Mouse (Mus musculus) MEL (cell line): ENCODE results near the gene Pcca. TPM values are rescaled to one million over a fixed set of nuclear protein-coding genes. Genes with fewer than 3 reads are reported as not detected.

ENCODE experiments used
- DNase-seq: peaks from one replicate; pipeline ENCODE4 v3.0.0; 2011; ENCODE audit warnings: low read depth, low spot score
- H3K27ac ChIP-seq: 2 replicates; pipeline ENCODE4 v1.5.1; 2012; ENCODE audit warnings: low read depth, mild to moderate bottlenecking, control low read depth, low read length, moderate library complexity; ENCODE audit not compliant: control insufficient read depth
- H3K27me3 ChIP-seq, 2 experiments: fragments of 150-350 bp in 1 of 2; sonication (generic) in 1 of 2; 2 replicates each; pipeline ENCODE4 v1.6.1; 2012; ENCODE audit warnings: low read length in 2 of 2, mild to moderate bottlenecking in 2 of 2, improper control_type of control experiment in 1 of 2, moderate library complexity in 1 of 2; ENCODE audit not compliant: insufficient read depth in 2 of 2, control insufficient read depth in 1 of 2
- H3K36me3 ChIP-seq, 2 experiments: 2 replicates each; pipeline ENCODE4 v1.6.1; 2012 to 2014; ENCODE audit warnings: low read length in 2 of 2, improper control_type of control experiment in 1 of 2, inconsistent platforms in 1 of 2, mild to moderate bottlenecking in 1 of 2; ENCODE audit not compliant: insufficient read depth in 2 of 2, control insufficient read depth in 1 of 2
- H3K4me1 ChIP-seq, 2 experiments: fragments of 150-350 bp in 1 of 2; sonication (generic) in 1 of 2; 2 replicates each; pipeline ENCODE4 v1.6.1; 2012; ENCODE audit warnings: low read length in 2 of 2, improper control_type of control experiment in 1 of 2, mild to moderate bottlenecking in 1 of 2; ENCODE audit not compliant: insufficient read depth in 2 of 2, control insufficient read depth in 1 of 2
- H3K4me3 ChIP-seq, 2 experiments: fragments of 150-350 bp in 1 of 2; sonication (generic) in 1 of 2; 2 replicates each; pipeline ENCODE4 v1.5.1; 2012; ENCODE audit warnings: low read depth in 2 of 2, low read length in 2 of 2, mild to moderate bottlenecking in 2 of 2, moderate library complexity in 2 of 2, control low read depth in 1 of 2, improper control_type of control experiment in 1 of 2; ENCODE audit not compliant: control insufficient read depth in 1 of 2, insufficient read depth in 1 of 2
- H3K79me2 ChIP-seq: 2 replicates; pipeline ENCODE4 v1.6.1; 2012; ENCODE audit warnings: mild to moderate bottlenecking, low read length, moderate library complexity; ENCODE audit not compliant: control insufficient read depth, poor library complexity, insufficient read depth
- H3K9ac ChIP-seq: 2 replicates; pipeline ENCODE4 v1.6.1; 2012; ENCODE audit warnings: low read depth, mild to moderate bottlenecking, control low read depth, low read length, moderate library complexity; ENCODE audit not compliant: control insufficient read depth, poor library complexity, severe bottlenecking
- H3K9me3 ChIP-seq: fragments of 150-350 bp; sonication (generic); replicated peaks from 2 replicates; pipeline ENCODE4 v1.6.1; 2012; ENCODE audit warnings: mild to moderate bottlenecking, low read length, improper control_type of control experiment, moderate library complexity; ENCODE audit not compliant: insufficient read depth
- CHD1 ChIP-seq: IDR thresholded peaks from 2 replicates; pipeline ENCODE4 v1.6.1; 2012; ENCODE audit warnings: low read depth, mild to moderate bottlenecking, inconsistent platforms, low read length, improper control_type of control experiment
- CTCF ChIP-seq, 3 experiments: IDR thresholded peaks in 2 of 3; conservative IDR thresholded peaks in 1 of 3; 2 replicates each; pipeline ENCODE4 v1.5.1; 2011 to 2012; ENCODE audit warnings: low read length in 3 of 3, low read depth in 2 of 3, mild to moderate bottlenecking in 2 of 3, improper control_type of control experiment in 1 of 3, inconsistent platforms in 1 of 3, mixed read lengths in 1 of 3, moderate library complexity in 1 of 3; ENCODE audit not compliant: control insufficient read depth in 1 of 3, insufficient read depth in 1 of 3, poor library complexity in 1 of 3, severe bottlenecking in 1 of 3
- EP300 ChIP-seq, 2 experiments: IDR thresholded peaks; 2 replicates each; pipeline ENCODE4 v1.6.1; 2011; ENCODE audit warnings: improper control_type of control experiment in 2 of 2, low read length in 2 of 2, low read depth in 1 of 2, mild to moderate bottlenecking in 1 of 2
- GABPA ChIP-seq: IDR thresholded peaks from 2 replicates; pipeline ENCODE4 v1.6.1; 2012; ENCODE audit warnings: low read depth, mild to moderate bottlenecking, inconsistent platforms, low read length, improper control_type of control experiment, moderate library complexity
- GATA1 ChIP-seq: IDR thresholded peaks from 2 replicates; pipeline ENCODE4 v1.6.1; 2011; ENCODE audit warnings: low read depth, low read length, improper control_type of control experiment
- HCFC1 ChIP-seq: IDR thresholded peaks from 2 replicates; pipeline ENCODE4 v1.6.1; 2012; ENCODE audit warnings: low read depth, mild to moderate bottlenecking, inconsistent platforms, low read length, improper control_type of control experiment, moderate library complexity
- JUND ChIP-seq: IDR thresholded peaks from 2 replicates; pipeline ENCODE4 v1.6.1; 2011; ENCODE audit warnings: low read depth, mild to moderate bottlenecking, improper control_type of control experiment, low read length
- MAZ ChIP-seq: IDR thresholded peaks from 2 replicates; pipeline ENCODE4 v1.6.1; 2012; ENCODE audit warnings: low read depth, mild to moderate bottlenecking, inconsistent platforms, low read length, improper control_type of control experiment
- MEF2A ChIP-seq: IDR thresholded peaks from 2 replicates; pipeline ENCODE4 v1.6.1; 2014; ENCODE audit warnings: low read depth, mild to moderate bottlenecking, inconsistent platforms, low read length, improper control_type of control experiment; ENCODE audit not compliant: poor library complexity, insufficient replicate concordance, severe bottlenecking; ENCODE audit errors: extremely low read depth
- MXI1 ChIP-seq: IDR thresholded peaks from 2 replicates; pipeline ENCODE4 v1.6.1; 2011; ENCODE audit warnings: mild to moderate bottlenecking, low read depth, low read length, improper control_type of control experiment
- MYC ChIP-seq: IDR thresholded peaks from 2 replicates; pipeline ENCODE4 v1.6.1; 2011; ENCODE audit warnings: low read depth, mild to moderate bottlenecking, low read length, improper control_type of control experiment, moderate library complexity
- NRF1 ChIP-seq: IDR thresholded peaks from 2 replicates; pipeline ENCODE4 v1.6.1; 2014; ENCODE audit warnings: low read depth, mild to moderate bottlenecking, inconsistent platforms, low read length, improper control_type of control experiment, moderate library complexity; ENCODE audit not compliant: poor library complexity, insufficient read depth, severe bottlenecking
- POLR2AphosphoS5 ChIP-seq: IDR thresholded peaks from 2 replicates; pipeline ENCODE4 v1.6.1; 2012; ENCODE audit warnings: low read depth, borderline replicate concordance, mild to moderate bottlenecking, inconsistent platforms, low read length, moderate library complexity, mixed read lengths
- RAD21 ChIP-seq: IDR thresholded peaks from 2 replicates; pipeline ENCODE4 v1.6.1; 2011; ENCODE audit warnings: mild to moderate bottlenecking, low read depth, low read length, improper control_type of control experiment
- RCOR1 ChIP-seq: IDR thresholded peaks from 2 replicates; pipeline ENCODE4 v1.6.1; 2012; ENCODE audit warnings: low read depth, mild to moderate bottlenecking, inconsistent platforms, low read length, improper control_type of control experiment
- SMC3 ChIP-seq: IDR thresholded peaks from 2 replicates; pipeline ENCODE4 v1.6.1; 2011; ENCODE audit warnings: low read depth, low read length, improper control_type of control experiment
- TCF12 ChIP-seq: IDR thresholded peaks from 2 replicates; pipeline ENCODE4 v1.6.1; 2014; ENCODE audit warnings: low read depth, mild to moderate bottlenecking, inconsistent platforms, low read length, improper control_type of control experiment, moderate library complexity
- ZC3H11A ChIP-seq: IDR thresholded peaks from 2 replicates; pipeline ENCODE4 v1.6.1; 2012; ENCODE audit warnings: low read depth, mild to moderate bottlenecking, inconsistent platforms, low read length, improper control_type of control experiment
- ZNF384 ChIP-seq: IDR thresholded peaks from 2 replicates; pipeline ENCODE4 v1.6.1; 2012; ENCODE audit warnings: low read depth, mild to moderate bottlenecking, inconsistent platforms, low read length, improper control_type of control experiment
- polyA plus RNA-seq, 2 experiments: library from polyadenylated mRNA; stranded (reverse) in 1 of 2; unstranded in 1 of 2; fragments of >175 nt in 1 of 2; fragments of >200 nt in 1 of 2; gene quantifications; 2 replicates each; pipeline versions ENCODE4 v1.2.1 to v1.2.4; 2012; ENCODE audit warnings: low replicate concordance in 2 of 2, low read depth in 1 of 2; ENCODE audit not compliant: insufficient read length in 2 of 2, insufficient read depth in 1 of 2, missing spikeins in 1 of 2
- total RNA-seq: library from RNA; depleted of rRNA; stranded (reverse); fragments of 300-350 nt; gene quantifications from 2 replicates; pipeline ENCODE4 v1.2.3, GENCODE M21; 2012

Gene Pcca
- total and polyA plus RNA-seq, 3 experiments = 21.2 to 22.7 TPM; not detected in 1

- no peak for DNase-seq
- no peak for TF ChIP-seq RAD21
- no peak for TF ChIP-seq RCOR1
- TF ChIP-seq MXI1 = no peak
- TF ChIP-seq NRF1 = no peak
- TF ChIP-seq MYC = no peak
- no peak for TF ChIP-seq GABPA
- TF ChIP-seq GATA1 = no peak
- TF ChIP-seq CHD1 = no peak
- TF ChIP-seq ZNF384 = no peak
- no peak for TF ChIP-seq SMC3
- TF ChIP-seq JUND = no peak
- TF ChIP-seq HCFC1 = no peak
- TF ChIP-seq TCF12 = no peak
- TF ChIP-seq EP300 (IDR thresholded peaks at IDR 0.05; ENCODE audit: low read depth in 1 of 2, low read length in 2 of 2) = no peak
- TF ChIP-seq POLR2AphosphoS5 = no peak
- no peaks in the 10 kb centered on the region for H3K27me3 ChIP-seq
Measured at GRCm38 (mm10) chr14:122636601-122637000, 102.5 kb downstream of the Pcca start.

GRCm38 (mm10) chr14:122637798-122638555, 103.9 kb downstream of the Pcca start:
- H3K4me3 ChIP-seq = no peak overlapping the region
- no peaks in the 10 kb centered on the region for H3K9me3 ChIP-seq
- H3K36me3 ChIP-seq = peaks cover 0 to 22% of the 10 kb centered on the region in 2 experiments; a peak in 2 of 4 replicates
- no peak for DNase-seq
- peaks cover 2 to 6% of the 10 kb centered on the region in 2 experiments for H3K4me1 ChIP-seq
- H3K9ac ChIP-seq = no peak overlapping the region
- TF ChIP-seq ZC3H11A (peak; percentile 46; the same call in 1 of the 2 replicates), RAD21 (peak; percentile 58), MEF2A (no peak), SMC3 (peak; percentile 60), CTCF (IDR thresholded peaks at IDR 0.05 in 2 of 3, conservative IDR thresholded peaks at IDR 0.05 in 1 of 3; ENCODE audit: control insufficient read depth in 1 of 3, insufficient read depth in 1 of 3, low read depth in 2 of 3, low read length in 3 of 3, poor library complexity in 1 of 3, severe bottlenecking in 1 of 3) (peak in 2 of 3 experiments; percentile 8 to 45; a peak in 3 of 6 replicates), TCF12 (no peak), MAZ (no peak)
- TF ChIP-seq, all 39 proteins: peak for 4
- Histone ChIP-seq H3K79me2 (no peaks in the 10 kb centered on the region), H3K27ac (no peak overlapping the region), H3K27me3 (no peaks in the 10 kb centered on the region)

More at GRCm38 (mm10) chr14:122636601-122637000, 102.5 kb downstream of the Pcca start:
- Histone ChIP-seq H3K36me3 (peaks cover 0 to 11% of the 10 kb centered on the region in 2 experiments; a peak in 2 of 4 replicates), H3K79me2 (no peaks in the 10 kb centered on the region), H3K9ac (no peak overlapping the region), H3K4me3 (no peak overlapping the region), H3K27ac (no peak overlapping the region), H3K4me1 (peaks cover 0 to 4% of the 10 kb centered on the region in 2 experiments; a peak in 2 of 4 replicates), H3K9me3 (no peaks in the 10 kb centered on the region)
